Mouse (Mus musculus): Measurements from ENCODE around the gene Serinc3.

DNA sequence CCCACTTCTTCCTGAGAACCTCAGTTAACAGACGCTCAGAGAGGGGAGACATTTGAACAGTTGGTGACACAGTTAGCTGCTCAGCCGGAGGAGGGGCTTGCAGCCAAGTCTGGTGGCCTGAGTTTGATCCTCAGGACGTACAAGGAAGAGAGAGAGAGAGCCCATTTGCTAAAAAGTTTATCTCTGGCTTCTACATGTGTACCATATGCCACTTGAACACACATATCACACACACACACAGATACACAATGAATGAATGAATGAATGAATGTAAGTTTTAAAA lies 48.1 kb downstream of the Serinc3 start:
- TF ChIP-seq CTCF (IDR thresholded peaks at IDR 0.05; ENCODE audit: borderline replicate concordance, insufficient read depth, low read length) (no peak), POLR2A (IDR thresholded peaks at IDR 0.05; ENCODE audit: low read depth, low read length) (no peak)
